Mouse (Mus musculus): ENCODE measurements around the gene Hepacam.

GRCm38 (mm10) chr9:37351266-37351665, 15.9 kb upstream of the Hepacam start:
- no peak for TF ChIP-seq CTCF (IDR thresholded peaks at IDR 0.05; ENCODE audit: insufficient read depth, low read length)
- no peak for TF ChIP-seq POLR2A (IDR thresholded peaks at IDR 0.05; ENCODE audit: borderline replicate concordance, extremely low read depth, low read depth, low read length)

All from lung, adult 2 months (tissue).